Mouse (Mus musculus) spleen, embryonic (tissue): ENCODE data around the gene Olfr1082.
"Not testable (repeated sequence)": the region's sequence is repeated elsewhere in the genome, so short reads cannot be mapped to it uniquely, and the experiment has no call there.

Source experiments
- CTCF ChIA-PET: fragments of 350-600 bp; sonication (Branson Sonifier 250); formaldehyde crosslinking; loops from one replicate; lab custom pipeline; 2022; lab: Charles Lee

The Olfr1082 gene

DNA sequence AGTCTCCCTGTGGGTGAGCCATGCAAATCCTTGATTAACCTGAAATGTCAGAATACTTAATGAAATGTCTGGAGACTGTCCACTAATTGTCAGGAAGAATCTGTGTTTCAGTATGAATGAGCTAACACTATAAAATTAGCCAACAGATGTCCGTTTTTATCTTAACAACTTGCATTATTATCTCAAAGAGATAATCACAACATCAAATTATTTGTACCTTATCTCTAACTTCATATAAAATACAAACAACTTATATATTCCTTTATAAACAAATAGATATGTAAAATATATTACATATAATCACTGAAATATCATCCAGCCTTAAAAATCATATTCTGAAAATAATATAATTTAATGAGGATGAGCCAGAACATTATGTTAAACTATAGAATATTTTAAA, at the start of gene Olfr1082:
Gene Olfr1082, minus strand, starts transcription at position 101 of the 400 bp plus-strand sequence.
- CTCF ChIA-PET, result not testable (repeated sequence)

GRCm38 (mm10) chr2:86639625-86640024, 40.9 kb upstream of the Olfr1082 start, which contains the start of gene Olfr1084:
Olfr1084 (minus strand) TSS chr2:86639725.
- CTCF ChIA-PET, result not testable (repeated sequence)

DNA sequence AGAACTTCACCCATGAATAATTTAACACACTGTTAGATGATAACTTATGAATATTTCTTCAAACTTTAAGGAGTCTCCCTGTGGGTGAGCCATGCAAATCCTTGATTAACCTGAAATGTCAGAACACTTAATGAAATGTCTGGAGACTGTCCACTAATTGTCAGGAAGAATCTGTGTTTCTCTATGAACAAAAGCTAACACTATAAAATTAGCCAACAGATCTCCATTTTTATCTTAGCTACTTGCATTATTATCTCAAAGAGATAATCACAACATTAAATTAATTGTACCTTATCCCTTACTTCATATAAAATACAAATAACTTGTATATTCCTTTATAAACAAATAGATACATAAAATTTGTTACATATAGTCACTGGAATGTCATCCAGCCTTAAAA, 40.6 kb downstream of the Olfr1082 start, which contains the start of gene Olfr1080:
Gene Olfr1080, minus strand, starts transcription at position 101 of the 400 bp plus-strand sequence.
- CTCF ChIA-PET, result not testable (repeated sequence)
